Mouse (Mus musculus) 3134 (cell line): ENCODE measurements around the gene Blzf1.

ENCODE experiments used
- DNase-seq: peaks from one replicate; pipeline ENCODE4 v3.0.0-alpha.2; 2011; ENCODE audit warnings: low spot score; ENCODE audit not compliant: insufficient read length; ENCODE audit errors: extremely low read depth

Gene Blzf1

GRCm38 (mm10) chr1:164307124-164307751 is at the start of gene Blzf1:
Gene Blzf1, minus strand, starts transcription at chr1:164307489.
- peak; percentile 95 for DNase-seq

GRCm38 (mm10) chr1:164353443-164353842 is 46.2 kb upstream of the Blzf1 start:
- DNase-seq, result no peak

DNA sequence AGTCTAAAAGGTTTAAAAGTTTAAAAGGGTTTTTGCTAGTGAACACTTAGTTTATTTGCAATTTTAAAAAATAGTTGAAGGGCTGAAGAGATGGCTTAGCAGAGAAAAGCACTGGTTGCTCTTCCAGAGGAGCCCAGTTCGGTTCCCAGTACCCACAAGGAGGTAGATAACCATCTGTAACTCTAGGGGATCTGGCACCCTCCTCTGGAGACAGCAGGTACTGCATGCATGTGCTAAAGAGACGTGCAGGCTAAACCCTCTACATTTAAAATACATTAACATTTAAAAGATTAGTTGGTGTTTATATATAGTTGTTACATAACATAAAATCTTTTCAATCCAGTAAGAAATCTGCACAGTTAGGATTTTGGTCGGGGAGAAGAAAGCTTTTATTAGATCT is 34.9 kb upstream of the Blzf1 start:
- DNase-seq, result no peak

DNA sequence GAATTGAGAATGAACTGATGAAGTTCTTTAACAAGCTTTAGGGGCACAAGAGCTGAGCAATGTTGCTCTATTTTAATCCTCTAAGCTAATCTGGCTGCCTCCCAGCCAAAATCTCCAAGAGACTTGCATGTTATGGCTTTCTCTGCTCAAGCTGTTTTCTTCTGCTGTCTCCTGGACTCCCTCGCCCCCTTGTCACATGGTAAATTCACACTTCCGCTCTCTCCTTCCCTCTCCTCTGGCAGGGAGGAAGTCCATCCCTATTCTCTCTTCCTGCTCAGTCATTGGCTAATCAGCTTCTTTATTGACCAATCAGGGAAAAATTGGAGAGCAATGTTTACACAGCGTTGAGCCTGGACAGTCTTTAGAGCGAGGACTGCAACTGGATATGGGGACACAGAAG is 28.6 kb upstream of the Blzf1 start:
- DNase-seq, result no peak

DNA sequence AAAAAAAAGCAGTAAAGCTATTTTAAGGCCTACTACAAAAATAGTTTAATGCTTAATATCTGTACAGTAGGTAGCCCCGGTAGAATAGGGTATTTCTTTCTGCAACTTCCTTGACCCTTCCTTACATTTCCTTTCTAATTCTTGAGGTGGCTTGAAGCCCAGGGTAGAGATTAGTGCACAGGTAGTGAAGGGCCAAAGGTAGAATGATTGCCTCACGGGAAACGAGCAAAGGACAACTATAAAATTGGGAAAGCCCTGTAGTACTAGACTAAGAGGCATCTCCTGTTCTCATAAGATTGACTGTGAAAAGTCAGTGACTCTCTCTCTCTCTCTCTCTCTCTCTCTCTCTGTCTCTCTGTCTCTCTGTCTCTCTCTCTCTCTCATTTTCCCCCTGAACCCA is 28.1 kb upstream of the Blzf1 start:
- no peak for DNase-seq

- no peak for DNase-seq
These were observed 25.3 kb upstream of the Blzf1 start for GRCm38 (mm10) chr1:164332559-164332958.

DNA sequence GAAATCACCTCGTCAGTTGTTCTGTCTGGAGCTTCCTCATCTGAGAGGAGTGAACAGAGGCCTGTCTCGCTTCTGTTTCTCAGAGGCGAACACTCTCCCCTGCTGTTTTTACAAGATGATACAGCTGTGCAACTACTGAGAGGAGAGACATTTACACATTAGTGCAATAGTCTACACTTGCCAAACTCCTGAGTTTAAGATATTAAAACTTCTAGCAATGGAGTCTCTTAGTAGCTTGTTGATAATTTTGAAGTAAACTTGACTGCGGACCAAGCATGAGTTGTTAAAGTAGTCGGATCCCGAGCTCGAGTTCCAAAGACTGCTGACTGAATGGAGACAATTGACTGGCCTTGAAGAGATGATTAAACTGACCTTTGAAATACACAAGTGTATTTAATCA is 20.5 kb upstream of the Blzf1 start:
- no peak for DNase-seq

DNA sequence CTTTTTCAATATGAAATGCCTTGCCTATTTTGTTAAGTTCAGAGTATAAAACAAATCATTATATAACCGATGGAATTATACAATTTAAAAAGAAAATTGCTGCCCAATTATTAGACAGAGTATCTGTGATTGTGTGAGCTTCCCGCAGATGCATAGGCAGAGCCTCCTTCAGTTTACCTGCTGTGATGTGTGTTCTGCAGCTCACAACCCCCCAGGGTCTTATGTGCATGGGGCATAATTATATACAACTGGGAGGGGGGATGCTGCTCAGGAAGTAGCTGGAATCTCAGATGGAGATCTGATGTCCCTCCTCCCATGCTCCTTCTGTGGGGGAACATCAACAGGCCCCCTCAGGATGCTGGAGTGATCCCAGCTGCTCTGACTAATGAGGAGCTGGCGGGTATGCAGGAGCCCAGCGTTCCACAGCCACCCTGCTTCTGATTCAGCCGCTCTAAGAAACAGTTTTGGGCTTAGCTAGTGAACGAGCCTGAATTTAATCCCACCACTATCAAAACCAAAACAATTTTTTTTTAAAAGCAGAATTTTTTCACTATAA is 19.4 kb upstream of the Blzf1 start:
- DNase-seq, result no peak

- DNase-seq, result no peak
These were observed 17.6 kb upstream of the Blzf1 start for GRCm38 (mm10) chr1:164324878-164325277.

DNA sequence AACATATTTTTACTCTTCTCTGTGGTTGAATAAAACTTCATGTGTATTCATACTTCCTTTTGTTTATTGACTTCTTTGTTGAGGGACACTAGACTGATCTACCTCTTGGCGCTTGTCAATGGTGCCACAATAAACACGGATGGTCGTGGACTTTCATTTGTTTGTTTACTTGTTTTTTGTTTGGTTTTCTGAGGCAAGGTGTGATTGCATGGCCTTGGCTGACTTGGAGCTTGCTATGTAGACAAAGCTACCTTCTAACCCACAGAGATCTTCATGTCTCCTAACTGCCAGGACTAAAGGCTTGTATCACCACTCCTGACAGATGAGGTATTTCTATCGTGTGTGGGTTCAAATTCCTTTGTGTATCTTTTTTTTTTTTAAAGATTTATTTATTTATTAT is 16.9 kb upstream of the Blzf1 start:
- no peak for DNase-seq

GRCm38 (mm10) chr1:164322987-164323650 is 15.8 kb upstream of the Blzf1 start:
- no peak for DNase-seq

GRCm38 (mm10) chr1:164321408-164321807 is 14.1 kb upstream of the Blzf1 start:
- DNase-seq, result no peak

GRCm38 (mm10) chr1:164320731-164321130 is 13.4 kb upstream of the Blzf1 start:
- DNase-seq, result no peak

DNA sequence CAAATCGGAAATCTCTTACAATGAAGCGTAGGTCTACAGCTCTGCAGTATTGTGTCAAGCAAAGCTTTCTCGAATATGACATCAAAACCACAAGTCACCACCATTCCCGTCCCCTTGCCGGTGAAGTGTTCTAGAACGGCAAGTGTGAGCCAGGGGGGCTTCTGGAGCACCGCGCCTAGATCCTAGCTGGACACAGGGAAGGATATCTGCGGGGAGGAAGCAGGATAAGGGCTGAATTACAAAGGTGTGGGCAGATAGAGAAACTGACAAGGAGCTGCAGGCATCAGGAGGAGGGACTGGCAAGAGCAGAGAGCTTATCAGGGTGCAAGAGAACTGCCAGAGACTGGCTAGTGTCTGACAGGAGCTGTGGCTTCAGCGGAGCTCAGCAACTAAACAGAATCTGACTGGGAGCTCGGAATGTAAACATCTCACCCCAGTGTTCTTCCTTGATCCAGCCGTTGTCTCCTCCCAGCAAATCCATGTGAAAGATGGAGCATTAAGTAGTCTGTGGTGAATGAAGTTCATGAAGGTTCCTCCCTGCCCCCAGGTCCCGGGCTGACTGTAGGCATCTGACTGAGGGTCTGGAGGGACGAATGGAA is 12.4 kb upstream of the Blzf1 start:
- no peak for DNase-seq

DNA sequence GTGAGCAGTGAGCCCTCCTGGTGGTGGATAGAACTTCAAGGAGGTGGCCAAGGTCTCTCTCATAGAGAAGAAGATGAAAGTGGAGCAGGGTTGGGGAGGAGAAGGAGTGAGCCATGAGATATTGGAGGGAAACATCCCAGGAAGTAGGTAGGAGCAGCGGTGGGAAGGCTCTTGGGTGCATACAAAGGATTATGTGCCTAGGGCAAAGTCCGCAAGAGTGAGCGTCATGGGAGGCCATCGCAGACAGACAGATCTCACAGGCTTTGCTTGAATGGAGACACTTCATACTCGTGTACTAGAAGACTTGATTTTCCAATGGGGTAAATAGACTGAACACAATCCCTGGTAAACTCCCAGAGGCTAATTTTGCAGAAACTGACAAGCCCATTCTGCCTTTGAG is 11.2 kb upstream of the Blzf1 start:
- DNase-seq, result no peak

GRCm38 (mm10) chr1:164317261-164317660 is 10.0 kb upstream of the Blzf1 start:
- DNase-seq, result no peak

GRCm38 (mm10) chr1:164316697-164317096 is 9.4 kb upstream of the Blzf1 start:
- DNase-seq, result peak; percentile 16

DNA sequence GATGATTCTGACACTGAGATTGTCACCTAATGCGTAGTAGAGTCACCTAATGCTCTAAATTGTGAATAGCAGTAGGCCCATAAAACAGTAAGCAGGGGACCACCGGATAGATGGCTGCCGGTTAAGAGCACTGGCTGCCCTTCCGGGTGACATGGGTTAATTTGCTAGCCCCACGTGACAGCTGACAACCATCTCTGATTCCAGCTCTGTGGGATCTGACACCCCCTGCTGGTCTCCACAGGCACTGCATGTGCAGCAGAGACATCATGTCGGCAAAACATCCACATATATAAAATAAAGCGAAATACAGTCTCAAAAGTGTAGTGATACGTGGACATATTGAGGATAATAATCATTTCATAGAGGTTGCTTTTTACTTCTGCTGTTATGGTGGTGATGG is 8.0 kb upstream of the Blzf1 start:
- peak; percentile 25 for DNase-seq

GRCm38 (mm10) chr1:164314085-164314484 is 6.8 kb upstream of the Blzf1 start:
- DNase-seq, result no peak

GRCm38 (mm10) chr1:164307922-164308321 is 633 bp upstream of the Blzf1 start:
- DNase-seq, result no peak

GRCm38 (mm10) chr1:164303821-164304220 is 3.5 kb downstream of the Blzf1 start, which contains the start of gene Nme7:
Gene Nme7, plus strand, starts transcription at chr1:164304121.
- DNase-seq, result no peak

DNA sequence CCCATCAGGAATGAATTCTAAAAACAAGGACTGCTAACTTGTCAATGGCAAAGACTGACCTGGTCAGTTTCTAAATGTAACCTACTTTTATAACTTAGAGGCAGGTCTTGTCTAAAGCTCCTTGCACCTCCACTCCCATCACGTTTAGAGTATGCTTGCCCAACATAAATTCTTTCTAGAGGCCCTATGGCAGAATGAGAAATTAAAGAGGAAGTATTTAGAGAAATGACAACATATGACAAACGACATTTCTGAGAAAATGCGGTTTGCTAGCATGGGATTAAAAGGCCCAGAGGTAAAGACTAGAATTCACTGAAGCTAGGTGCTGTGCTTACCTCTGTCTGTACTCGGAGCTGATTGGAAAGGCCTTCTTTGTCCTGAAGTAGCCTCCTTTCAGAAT is 5.3 kb downstream of the Blzf1 start:
- no peak for DNase-seq
